Mouse (Mus musculus) left cerebral cortex, postnatal 14 days (tissue): ENCODE results near the gene Pdzd2. TPM values are rescaled to one million over a fixed set of nuclear protein-coding genes. Genes with fewer than 3 reads are reported as not detected.
A peak's percentile ranks its signal among the peaks of the same experiment; 100 is the strongest.
"Not testable (repeated sequence)": the region's sequence is repeated elsewhere in the genome, so short reads cannot be mapped to it uniquely, and the experiment has no call there.

Source experiments
- DNase-seq, 2 experiments: peaks; one replicate each; pipeline ENCODE4 v3.0.0; 2021 to 2022; ENCODE audit warnings: low spot score in 2 of 2, mixed read lengths in 1 of 2
- intact Hi-C: fragments of 180-260 bp; cut with DNase I; formaldehyde crosslinking; loops from one replicate; pipeline ENCODE4 v1.15.1; 2025
- total RNA-seq, 2 experiments: library from RNA; stranded (reverse); gene quantifications; 2 replicates each; pipeline ENCODE4 v1.2.3; 2021

The Pdzd2 gene
- total RNA-seq, 2 experiments from 2014 or later, result 81.5 to 91.1 TPM

DNA sequence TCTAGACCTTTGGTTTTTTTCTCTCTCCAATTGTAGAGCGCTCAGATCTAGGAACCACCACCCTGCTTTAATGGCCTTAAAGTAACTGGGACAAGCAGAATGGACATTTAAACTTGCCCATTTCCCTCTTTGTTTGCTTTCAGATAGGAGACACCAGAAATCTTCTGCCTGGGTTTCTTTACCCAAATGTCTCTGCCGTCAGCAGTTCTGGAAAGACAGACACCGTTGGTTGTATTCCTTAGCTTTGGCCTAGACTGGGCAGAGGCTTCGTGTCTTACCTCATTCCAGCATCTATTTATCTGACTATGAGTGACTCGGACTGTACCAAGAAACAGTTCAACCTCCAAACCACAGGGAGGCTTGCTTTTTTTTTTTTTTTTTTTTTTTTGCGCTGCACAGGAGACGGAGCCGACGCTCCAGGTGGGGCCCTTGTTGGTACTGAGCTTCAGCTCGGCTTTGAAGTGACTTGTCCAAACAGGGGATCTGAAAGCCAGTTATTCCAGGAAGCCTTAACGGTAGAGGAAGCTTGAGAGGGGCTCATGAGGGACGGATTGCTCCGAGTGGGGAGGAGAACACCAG, 363.1 kb downstream of the Pdzd2 start:
- intact Hi-C loops, result loop anchor here (10.0 kb wide), 1 partner anchor 402 kb away; no protein-coding TSS in a partner anchor

GRCm38 (mm10) chr15:12375641-12376311, 363.9 kb downstream of the Pdzd2 start:
- peak; percentile 72 to 74 for DNase-seq
- intact Hi-C loops, result loop anchor here (10.0 kb wide), 1 partner anchor 401 kb away; no protein-coding TSS in a partner anchor

More for the DNA sequence above, 363.1 kb downstream of the Pdzd2 start:
- no peak for DNase-seq

- no peak for DNase-seq
- intact Hi-C loops, result loop anchor here (10.0 kb wide), 1 partner anchor 400 kb away; no protein-coding TSS in a partner anchor
Measured at GRCm38 (mm10) chr15:12374916-12375315, 364.8 kb downstream of the Pdzd2 start.

- DNase-seq, result no peak
- intact Hi-C loops, result loop anchor here (10.0 kb wide), 1 partner anchor 399 kb away; no protein-coding TSS in a partner anchor
Measured at GRCm38 (mm10) chr15:12373918-12374317, 365.8 kb downstream of the Pdzd2 start.

DNA sequence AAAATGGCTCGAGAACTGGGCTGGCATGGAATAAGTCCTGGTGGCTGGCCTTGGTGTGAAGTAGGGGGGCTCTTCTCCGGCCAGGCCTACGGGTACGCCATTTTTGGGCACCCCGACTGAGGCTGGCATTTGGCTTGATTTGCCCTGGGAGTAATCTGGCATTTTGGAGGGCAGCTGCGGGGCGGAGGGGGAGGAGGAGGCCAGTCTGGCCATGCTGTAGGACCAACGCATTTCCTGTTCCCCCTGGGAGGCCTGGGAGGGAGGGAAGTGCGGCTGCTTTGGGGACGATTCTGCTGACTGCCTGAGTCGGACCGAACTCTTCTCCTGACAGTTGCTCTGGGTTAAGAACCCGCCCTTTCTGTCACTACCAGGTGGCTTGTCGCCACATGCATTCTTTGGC, 366.2 kb downstream of the Pdzd2 start:
- intact Hi-C loops, result loop anchor here (10.0 kb wide), 1 partner anchor 399 kb away; no protein-coding TSS in a partner anchor
- no peak for DNase-seq

GRCm38 (mm10) chr15:12371183-12371582, 368.5 kb downstream of the Pdzd2 start:
- intact Hi-C loops, result loop anchor here (1.0 to 10.0 kb wide), 3 partner anchors 206 to 424 kb away; no protein-coding TSS in a partner anchor
- DNase-seq, result peak; percentile 77 to 83

- DNase-seq, result no peak
- intact Hi-C loops, result loop anchor here (2.0 to 10.0 kb wide), 2 partner anchors 395 to 425 kb away; no protein-coding TSS in a partner anchor
Measured at GRCm38 (mm10) chr15:12370096-12370495, 369.6 kb downstream of the Pdzd2 start.

GRCm38 (mm10) chr15:12368850-12369249, 370.9 kb downstream of the Pdzd2 start:
- DNase-seq, result no peak
- intact Hi-C loops, result loop anchor here (5.0 to 10.0 kb wide), 2 partner anchors 47 to 94 kb away; partner anchors contain the start of genes 1810049J17Rik and Golph3

DNA sequence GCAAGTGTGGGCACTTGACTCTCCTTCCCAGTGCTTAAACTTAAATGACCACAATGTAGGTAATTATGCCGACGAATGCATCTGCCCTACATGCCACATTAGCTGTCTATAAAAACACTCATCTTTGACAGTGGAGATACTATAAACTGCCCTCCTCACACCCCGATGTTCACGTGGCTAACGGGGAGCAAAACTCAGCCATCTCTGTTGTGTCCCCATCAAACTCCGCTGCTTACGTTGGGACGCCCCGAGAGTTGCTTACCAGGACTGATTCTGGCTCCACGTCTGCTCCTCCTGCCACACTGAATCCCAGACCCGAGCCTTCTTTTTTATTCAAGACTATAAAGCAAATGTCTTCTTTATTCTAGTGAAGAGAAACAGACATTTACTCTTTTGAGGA, 371.4 kb downstream of the Pdzd2 start:
- intact Hi-C loops, result loop anchor here (5.0 to 10.0 kb wide), 2 partner anchors 46 to 94 kb away; partner anchors contain the start of genes 1810049J17Rik and Golph3
- no peak for DNase-seq

DNA sequence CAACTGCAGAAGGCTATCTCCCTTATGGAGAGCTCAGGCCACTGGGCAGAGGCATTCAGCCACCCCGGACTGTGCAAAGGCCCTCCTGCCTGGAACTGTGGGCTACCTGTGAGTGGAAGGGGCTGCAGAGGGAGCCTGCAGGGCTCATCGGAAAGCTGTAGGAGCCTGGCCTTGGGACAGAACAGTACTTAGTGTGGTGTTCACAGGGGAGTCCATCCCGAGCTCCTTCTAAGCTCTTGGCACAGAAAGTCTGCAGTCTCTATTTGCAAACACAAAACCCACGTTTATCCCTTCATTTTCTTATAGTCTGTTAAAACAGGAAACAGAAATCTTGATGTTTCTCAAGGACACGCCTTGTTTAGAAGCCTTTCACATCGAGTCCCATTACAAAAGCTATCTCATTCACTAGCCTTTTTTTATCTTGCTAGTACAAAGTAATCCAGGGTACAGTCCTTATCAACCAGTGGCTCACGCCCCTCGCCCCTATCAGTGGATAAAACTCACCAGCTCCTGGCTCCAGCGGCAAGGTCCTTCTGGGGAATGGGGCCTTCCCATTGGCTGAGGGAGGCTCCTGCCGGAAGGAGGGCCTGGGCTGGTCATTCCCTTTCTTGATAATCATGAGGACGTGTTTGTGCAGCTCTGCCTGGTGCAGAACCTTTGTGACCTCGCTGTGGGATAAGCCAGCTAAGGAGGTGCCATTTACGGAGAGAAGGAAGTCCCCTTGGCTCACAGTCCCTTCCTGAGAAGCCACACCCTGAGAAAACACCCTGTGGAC, 372.2 kb downstream of the Pdzd2 start:
- no peak for DNase-seq
- intact Hi-C loops, result loop anchor here (5.0 to 10.0 kb wide), 2 partner anchors 45 to 93 kb away; partner anchors contain the start of genes 1810049J17Rik and Golph3

- intact Hi-C loops, result loop anchor here (5.0 to 10.0 kb wide), 2 partner anchors 44 to 92 kb away; partner anchors contain the start of genes 1810049J17Rik and Golph3
- not testable (repeated sequence) for DNase-seq
Measured at GRCm38 (mm10) chr15:12366580-12367305, 373.0 kb downstream of the Pdzd2 start.

DNA sequence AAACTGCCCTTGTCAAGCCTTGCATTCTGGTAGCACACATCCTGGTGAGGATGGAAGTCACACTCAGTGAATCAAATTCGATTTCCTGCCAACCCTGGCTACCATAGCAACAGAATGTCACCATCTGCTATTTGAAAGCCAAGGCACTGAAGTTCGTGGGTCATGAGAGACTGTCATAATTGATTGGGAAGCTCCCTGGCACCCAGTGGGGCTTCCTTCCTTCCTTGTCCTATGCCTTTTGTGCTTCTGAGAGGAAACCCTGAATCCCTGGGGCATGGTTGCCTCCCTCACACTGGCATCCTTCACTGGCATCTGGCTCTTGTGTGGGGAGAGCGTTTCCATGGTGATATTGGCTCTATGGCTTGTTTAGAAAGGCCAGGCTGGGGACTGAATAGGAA, 373.7 kb downstream of the Pdzd2 start:
- intact Hi-C loops, result loop anchor here (5.0 to 10.0 kb wide), 2 partner anchors 44 to 91 kb away; partner anchors contain the start of genes 1810049J17Rik and Golph3
- peak; percentile 54 to 75 for DNase-seq

DNA sequence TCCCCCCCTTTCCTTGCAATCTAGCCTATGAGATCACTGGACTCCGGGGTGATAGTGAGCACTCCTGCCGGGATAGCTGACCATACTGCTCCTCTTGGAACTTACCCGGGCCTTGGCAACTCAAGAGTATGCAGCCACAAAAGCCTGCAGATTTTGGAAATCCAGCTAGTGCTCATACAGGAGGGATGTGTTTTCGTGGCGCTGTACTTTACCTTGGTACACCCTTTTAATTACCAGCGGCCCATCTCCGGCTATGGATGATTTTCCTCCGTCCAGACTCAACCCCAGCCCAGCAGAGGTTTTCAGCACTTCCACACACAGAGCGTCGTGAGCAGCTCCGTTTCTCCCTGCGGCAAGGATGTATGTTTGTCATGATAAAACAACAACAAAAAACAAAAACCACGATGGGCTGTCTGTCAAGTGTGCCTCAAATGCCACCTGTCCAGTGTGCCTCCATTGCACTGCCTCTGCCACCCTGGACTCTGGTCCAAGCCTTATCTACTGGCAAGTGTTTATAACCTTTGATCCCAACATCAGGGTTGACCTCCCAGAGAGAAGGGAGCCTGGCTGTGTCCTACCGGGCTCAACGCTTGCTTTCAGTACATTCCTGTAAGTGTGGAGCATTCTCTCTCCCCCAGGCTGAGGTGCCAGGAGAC, 374.2 kb downstream of the Pdzd2 start:
- DNase-seq, result no peak
- intact Hi-C loops, result loop anchor here (5.0 to 10.0 kb wide), 2 partner anchors 43 to 91 kb away; partner anchors contain the start of genes 1810049J17Rik and Golph3

DNA sequence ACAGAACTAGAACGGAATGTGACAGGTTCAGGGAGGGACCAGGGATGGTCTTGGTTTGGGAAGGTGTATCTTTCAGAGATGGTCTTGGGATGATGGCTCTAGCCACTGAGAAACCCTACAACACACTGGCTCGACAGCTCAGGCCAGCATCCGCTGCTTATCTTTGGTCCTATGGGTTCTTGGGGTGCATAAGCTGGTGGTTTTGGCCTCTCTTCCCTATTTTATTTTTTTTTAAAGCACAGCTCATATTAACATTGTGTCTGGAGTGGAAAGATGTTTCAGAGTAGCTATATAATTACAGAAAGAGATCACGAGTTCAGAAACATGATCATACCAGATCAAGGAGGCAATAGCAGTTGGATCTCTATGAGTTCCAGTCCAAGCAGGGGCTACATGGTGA, 375.6 kb downstream of the Pdzd2 start:
- intact Hi-C loops, result loop anchor here (10.0 kb wide), 1 partner anchor 89 kb away; no protein-coding TSS in a partner anchor
- no peak for DNase-seq

- peak; percentile 31 to 66 for DNase-seq
- intact Hi-C loops, result loop anchor here (10.0 kb wide), 1 partner anchor 88 kb away; no protein-coding TSS in a partner anchor
Measured at GRCm38 (mm10) chr15:12362701-12363040, 377.1 kb downstream of the Pdzd2 start.

DNA sequence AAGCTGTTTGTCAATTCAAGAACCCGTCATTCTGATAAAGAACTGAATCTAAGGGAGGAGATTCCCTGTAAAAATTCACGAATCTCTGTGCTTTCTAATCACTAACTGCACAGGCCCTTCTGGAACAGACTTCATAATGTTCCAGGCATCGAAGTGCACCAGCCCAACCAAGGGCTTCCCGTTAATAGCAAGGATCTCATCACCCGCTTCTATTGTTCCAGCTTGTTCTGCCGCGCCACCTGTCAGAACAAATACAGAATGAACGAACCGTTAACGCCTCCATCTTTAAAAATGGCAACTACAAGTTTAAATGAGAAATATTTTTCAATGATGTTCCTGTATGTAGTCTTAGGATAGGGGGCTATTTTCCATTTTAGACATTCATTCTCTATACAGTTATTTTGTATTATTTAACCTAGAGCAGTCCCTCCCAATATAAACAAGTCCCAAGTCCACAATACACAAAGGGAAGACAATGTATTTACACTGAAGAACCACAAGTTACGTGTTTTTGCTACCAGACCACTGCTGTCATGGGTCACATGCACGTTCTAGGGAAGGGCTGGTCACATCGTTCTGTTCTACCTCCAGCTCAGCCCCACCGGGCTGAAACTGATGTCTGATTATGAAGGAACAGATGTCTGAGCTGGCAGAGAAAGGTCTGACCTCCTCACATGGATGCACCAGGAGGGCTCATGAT, 377.6 kb downstream of the Pdzd2 start:
- no peak for DNase-seq
- intact Hi-C loops, result loop anchor here (10.0 kb wide), 1 partner anchor 87 kb away; no protein-coding TSS in a partner anchor

DNA sequence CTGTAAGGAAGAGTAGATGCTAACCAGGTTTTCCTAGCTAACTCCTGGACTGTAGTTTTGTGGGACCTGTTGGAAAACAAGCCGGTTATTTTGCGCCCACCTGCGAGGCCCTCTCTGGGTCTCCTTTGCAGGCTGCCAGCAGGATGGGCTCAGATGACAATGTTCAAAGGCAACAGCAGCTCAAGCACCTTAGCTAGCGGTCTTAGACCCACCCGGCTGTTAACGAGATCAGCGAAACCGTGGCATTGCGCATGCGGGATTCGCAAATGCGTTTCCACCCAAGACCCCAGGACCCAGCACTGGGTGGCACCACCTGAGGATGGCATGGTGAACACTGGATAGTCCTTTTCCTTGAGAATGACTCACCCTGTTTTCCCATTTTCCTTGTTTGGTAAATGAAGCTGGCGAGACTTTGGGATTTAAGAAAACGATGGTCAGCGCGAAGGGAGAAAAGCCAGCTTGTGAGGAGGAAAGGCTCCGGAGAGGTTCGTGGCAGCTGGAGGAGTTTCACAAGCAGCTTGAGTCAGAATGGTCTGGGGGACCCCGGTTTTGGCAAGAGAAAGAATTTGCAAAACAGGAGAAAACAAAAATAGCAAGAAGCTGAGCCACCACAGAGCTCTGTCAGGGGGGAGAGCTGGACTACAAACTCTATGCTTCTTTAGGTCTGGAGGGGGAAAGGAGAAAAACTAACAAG, 379.1 kb downstream of the Pdzd2 start:
- no peak for DNase-seq
- intact Hi-C loops, result loop anchor here (10.0 kb wide), 1 partner anchor 86 kb away; no protein-coding TSS in a partner anchor
